Comparison of ENCODE assay signal across 9 mouse cellular contexts in genomic region chr8:8488191-8488694, GRCm38 (mm10).
DNase-seq lines count a peak whose midpoint lies in the region; ATAC-seq and TF ChIP-seq lines count a peak whose summit lies in the region.
"Had no signal": no experiment of that assay in that cellular context is flagged by ENCODE, and none has a peak within 500 bp of the region (broad histone marks: within the 10 kb centered on the region; RNA-seq: fewer than 3 reads in every experiment).

No protein-coding gene starts in this region.

- no peak overlapping the region for H3K9ac ChIP-seq in lung, postnatal 0 days (replicated peaks; ENCODE audit: low read depth)
- H3K9ac ChIP-seq in intestine, embryonic 16.5 days (ENCODE audit: low read depth, low read length) = no peak overlapping the region
- no peak overlapping the region for H3K9ac ChIP-seq in stomach, embryonic 15.5 days
- H3K9ac ChIP-seq: limb, embryonic 15.5 days had no signal

- H3K9me3 ChIP-seq in lung, postnatal 0 days (ENCODE audit: low read length) = no peaks in the 10 kb centered on the region
- no peaks in the 10 kb centered on the region for H3K9me3 ChIP-seq in intestine, embryonic 16.5 days (ENCODE audit: control insufficient read depth, low read length)
- no peaks in the 10 kb centered on the region for H3K9me3 ChIP-seq in stomach, embryonic 15.5 days
- H3K9me3 ChIP-seq: limb, embryonic 15.5 days had no signal

- H3K4me1 ChIP-seq in lung, postnatal 0 days (ENCODE audit: insufficient read depth, low read depth, low read length) = no peaks in the 10 kb centered on the region; the same call in 1 of the 2 replicates
- peaks cover 12% of the 10 kb centered on the region for H3K4me1 ChIP-seq in intestine, embryonic 16.5 days (ENCODE audit: control insufficient read depth, insufficient read depth, low read length)
- H3K4me1 ChIP-seq in stomach, embryonic 15.5 days = peaks cover 12% of the 10 kb centered on the region

- H3K36me3 ChIP-seq in lung, postnatal 0 days (ENCODE audit: insufficient read depth, low read length) = no peaks in the 10 kb centered on the region
- H3K36me3 ChIP-seq in intestine, embryonic 16.5 days (ENCODE audit: control insufficient read depth, insufficient read depth, low read length) = no peaks in the 10 kb centered on the region
- no peaks in the 10 kb centered on the region for H3K36me3 ChIP-seq in stomach, embryonic 15.5 days
- H3K36me3 ChIP-seq: limb, embryonic 15.5 days had no signal

- H3K27me3 ChIP-seq in lung, postnatal 0 days (replicated peaks; ENCODE audit: insufficient read depth, low read length) = 0 out of 2 replicates have a peak, but pooled peaks cover 3% of the 10 kb centered on the region
- no peaks in the 10 kb centered on the region for H3K27me3 ChIP-seq in intestine, embryonic 16.5 days (replicated peaks; ENCODE audit: control insufficient read depth, insufficient read depth, low read length)
- no peaks in the 10 kb centered on the region for H3K27me3 ChIP-seq in stomach, embryonic 15.5 days (replicated peaks)

- 0 out of 2 replicates have a peak overlapping the region, but pooled peaks have one; percentile 0 for H3K4me2 ChIP-seq in lung, postnatal 0 days (replicated peaks; ENCODE audit: low read depth, low read length)
- H3K4me2 ChIP-seq in intestine, embryonic 16.5 days (ENCODE audit: low read depth, low read length) = peak overlapping the region; percentile 17; the same call in 1 of the 2 replicates
- peak overlapping the region; percentile 41; the same call in 1 of the 2 replicates for H3K4me2 ChIP-seq in stomach, embryonic 15.5 days
- H3K4me2 ChIP-seq: limb, embryonic 15.5 days had no signal

- no peak for TF ChIP-seq EP300 in lung, postnatal 0 days (IDR thresholded peaks at IDR 0.05)

- H3K4me3 ChIP-seq in lung, postnatal 0 days (ENCODE audit: low read depth, low read length) = no peak overlapping the region
- H3K4me3 ChIP-seq in intestine, embryonic 16.5 days (ENCODE audit: low read length) = no peak overlapping the region
- H3K4me3 ChIP-seq in stomach, embryonic 15.5 days (replicated peaks) = 0 out of 2 replicates have a peak overlapping the region, but pooled peaks have one; percentile 3
- H3K4me3 ChIP-seq: limb, embryonic 15.5 days had no signal

- no peak overlapping the region for H3K27ac ChIP-seq in lung, postnatal 0 days (ENCODE audit: low read length)
- no peak overlapping the region for H3K27ac ChIP-seq in intestine, embryonic 16.5 days (ENCODE audit: low read length)
- no peak overlapping the region for H3K27ac ChIP-seq in stomach, embryonic 15.5 days
- H3K27ac ChIP-seq: limb, embryonic 15.5 days had no signal

- WGBS in lung, postnatal 0 days = 46% methylated on average over 9 of the region's 9 CpGs
- 50% methylated on average over 9 of the region's 9 CpGs for WGBS in intestine, embryonic 16.5 days
- WGBS in stomach, embryonic 15.5 days = 49% methylated on average over 9 of the region's 9 CpGs

- ATAC-seq in lung, postnatal 0 days = peak; percentile 41
- peak; percentile 75 for ATAC-seq in intestine, embryonic 16.5 days
- peak; percentile 7; the same call in 1 of the 2 replicates for ATAC-seq in stomach, embryonic 15.5 days (ENCODE audit: insufficient read depth, low FRiP score, low read depth)

- DNase-seq in adrenal gland, adult 2 months = peak; percentile 66
- DNase-seq in adrenal gland, postnatal 25 days = no peak
- DNase-seq in lung, postnatal 0 days (ENCODE audit: low spot score) = peak; percentile 32
- DNase-seq in lung, postnatal 10 days = no peak
- no peak for DNase-seq in layer of hippocampus, adult 9-11 months
- DNase-seq in embryo, embryonic 10 days (ENCODE audit: low spot score) = no peak

- TF ChIP-seq CTCF in lung, postnatal 0 days (IDR thresholded peaks at IDR 0.05) = no peak

Comparison
In these comparisons a context has a peak if more than half of its experiments do, and no peak if none do; other contexts are left out.
1. DNase-seq: peak in adrenal gland, adult 2 months (single experiment) and lung, postnatal 0 days (single experiment); none in adrenal gland, postnatal 25 days (single experiment), lung, postnatal 10 days (single experiment), layer of hippocampus, adult 9-11 months (single experiment) and embryo, embryonic 10 days (single experiment).
2. ATAC-seq: peak in every context shown above with its lines; median percentile 75 in intestine, embryonic 16.5 days; 41 in lung, postnatal 0 days; 7 in stomach, embryonic 15.5 days.
3. Peak in every context shown above with its lines, with median percentiles within 50 percentile points of each other: H3K4me2 ChIP-seq.